Mouse (Mus musculus) ES-Bruce4 (cell line): Measurements from ENCODE around the gene Krt76.

ENCODE experiments used
- CTCF ChIP-seq: IDR thresholded peaks from one replicate; pipeline ENCODE4 v1.8.1; 2011; ENCODE audit warnings: low read depth, low read length
- EP300 ChIP-seq: IDR thresholded peaks from 2 replicates; pipeline ENCODE4 v1.6.1; 2011; ENCODE audit warnings: low read depth, low read length; ENCODE audit not compliant: insufficient read depth
- POLR2A ChIP-seq: IDR thresholded peaks from one replicate; pipeline ENCODE4 v1.8.1; 2011; ENCODE audit warnings: low read length; ENCODE audit not compliant: insufficient read depth

- TF ChIP-seq CTCF (no peak), POLR2A (no peak), EP300 (no peak)
Observed at GRCm38 (mm10) chr15:101916072-101916471, 23.4 kb upstream of the Krt76 start.
